ENCODE assay signal across 25 mouse cellular contexts in the genomic region with DNA sequence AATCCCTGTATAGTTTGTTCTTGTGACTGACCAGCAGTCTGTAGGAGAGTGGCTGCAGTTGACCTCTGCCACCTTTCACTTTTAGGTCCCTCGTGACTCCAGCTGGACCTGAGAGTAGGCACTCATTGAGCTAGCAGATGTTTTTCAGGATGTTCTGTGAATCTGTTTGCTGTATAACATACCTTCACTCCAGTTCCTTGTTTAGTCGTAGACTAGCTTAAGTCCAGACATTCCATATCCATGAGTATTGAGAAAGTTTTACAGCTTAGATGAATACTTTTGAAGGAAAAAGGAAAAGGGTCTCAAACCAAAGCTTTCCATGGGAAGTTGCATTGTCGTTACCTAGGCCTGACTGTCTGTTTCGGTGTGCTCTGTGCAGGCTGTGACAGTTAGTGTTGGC. TPM values are rescaled to one million over a fixed set of nuclear protein-coding genes. Genes with fewer than 3 reads are reported as not detected.
DNase-seq lines count a peak whose midpoint lies in the region; ATAC-seq lines count a peak whose summit lies in the region.
"Had no signal": no experiment of that assay in that cellular context is flagged by ENCODE, and none has a peak within 500 bp of the region (broad histone marks: within the 10 kb centered on the region; RNA-seq: fewer than 3 reads in every experiment).

No protein-coding gene starts in this region.

- H3K4me1 ChIP-seq in intestine, embryonic 16.5 days (ENCODE audit: control insufficient read depth, insufficient read depth, low read length) = no peaks in the 10 kb centered on the region
- H3K4me1 ChIP-seq: embryonic facial prominence, embryonic 13.5 days; embryonic facial prominence, embryonic 15.5 days; forebrain, embryonic 13.5 days; forebrain, embryonic 15.5 days had no signal

- DNase-seq in NIH3T3 (ENCODE audit: low read depth) (peak; percentile 15), adipocyte (ENCODE audit: low spot score) (peak; percentile 25)
- DNase-seq in yolk sac, embryonic 10.5 days (ENCODE audit: low spot score) = peak; percentile 24
- no peak for DNase-seq in lung, postnatal 36 days
- DNase-seq: adrenal gland, adult 2 months; adrenal gland, postnatal 10 days; adrenal gland, postnatal 25 days; B cell, adult 2 months; cerebellum, adult 11 months; cerebellum, adult 18-20 months; cerebellum, adult 8-10 months; cerebellum, postnatal 10 days; cerebellum, postnatal 25 days; embryo, embryonic 11 days; forebrain, postnatal 0 days had no signal

- 82% methylated on average over 4 of the region's 4 CpGs for WGBS in intestine, embryonic 16.5 days

- H3K27ac ChIP-seq in intestine, embryonic 16.5 days (ENCODE audit: low read length) = no peak overlapping the region
- H3K27ac ChIP-seq: embryonic facial prominence, embryonic 13.5 days; embryonic facial prominence, embryonic 15.5 days; forebrain, embryonic 13.5 days; forebrain, embryonic 15.5 days had no signal

- 0 out of 2 replicates have a peak, but pooled peaks cover 3% of the 10 kb centered on the region for H3K36me3 ChIP-seq in intestine, embryonic 16.5 days (ENCODE audit: control insufficient read depth, insufficient read depth, low read length)

- no peak overlapping the region for H3K4me2 ChIP-seq in intestine, embryonic 16.5 days (ENCODE audit: low read depth, low read length)
- H3K4me2 ChIP-seq: embryonic facial prominence, embryonic 13.5 days; embryonic facial prominence, embryonic 15.5 days; forebrain, embryonic 13.5 days; forebrain, embryonic 15.5 days had no signal

- ATAC-seq in intestine, embryonic 16.5 days = no peak
- no peak for ATAC-seq in granulocyte monocyte progenitor cell, adult 5-6 weeks (replicated peaks; ENCODE audit: poor library complexity, severe bottlenecking)
- ATAC-seq: activated CD4-positive, CD25-positive, alpha-beta regulatory T cell, adult 4 months; CD4-positive, CD25-positive, alpha-beta regulatory T cell, adult 4 months; forebrain, embryonic 13.5 days; forebrain, embryonic 15.5 days; forebrain, postnatal 0 days had no signal

- H3K4me3 ChIP-seq in intestine, embryonic 16.5 days (ENCODE audit: low read length) = no peak overlapping the region
- H3K4me3 ChIP-seq: embryonic facial prominence, embryonic 13.5 days; embryonic facial prominence, embryonic 15.5 days; forebrain, embryonic 13.5 days; forebrain, embryonic 15.5 days had no signal

- no peak overlapping the region for H3K9ac ChIP-seq in intestine, embryonic 16.5 days (ENCODE audit: low read depth, low read length)
- H3K9ac ChIP-seq: embryonic facial prominence, embryonic 13.5 days; embryonic facial prominence, embryonic 15.5 days; forebrain, embryonic 13.5 days; forebrain, embryonic 15.5 days; forebrain, postnatal 0 days had no signal

- H3K27me3 ChIP-seq in intestine, embryonic 16.5 days (replicated peaks; ENCODE audit: control insufficient read depth, insufficient read depth, low read length) = no peaks in the 10 kb centered on the region
- H3K27me3 ChIP-seq: CH12.LX; embryonic facial prominence, embryonic 13.5 days; embryonic facial prominence, embryonic 15.5 days; forebrain, embryonic 13.5 days; forebrain, embryonic 15.5 days had no signal

- no peaks in the 10 kb centered on the region for H3K9me3 ChIP-seq in intestine, embryonic 16.5 days (ENCODE audit: control insufficient read depth, low read length)
- H3K9me3 ChIP-seq: embryonic facial prominence, embryonic 13.5 days; embryonic facial prominence, embryonic 15.5 days; forebrain, embryonic 13.5 days; forebrain, embryonic 15.5 days; G1E had no signal

RNA-seq across cellular contexts. Expression of a gene that starts 9.6 kb away (rescaled TPM):
- polyA plus RNA-seq in intestine, embryonic 16.5 days (2015; fragmentation: Nextera tagmentation; extraction: Ambion mirVana) = 36.7 and 38.7 TPM in 2 replicates
- 17.5 and 31.4 TPM in 2 replicates for total RNA-seq in granulocyte monocyte progenitor cell, adult 5-6 weeks (2014; fragmentation: Nextera tagmentation)
- 42.6 and 78.3 TPM in 2 replicates for total RNA-seq in granulocyte monocyte progenitor cell, adult 5-6 weeks (2017)
